Mouse (Mus musculus) layer of hippocampus, adult 8-10 months (tissue): Measurements from ENCODE around the gene Gstt1. TPM values are rescaled to one million over a fixed set of nuclear protein-coding genes. Genes with fewer than 3 reads are reported as not detected.
"Not testable (repeated sequence)": the region's sequence is repeated elsewhere in the genome, so short reads cannot be mapped to it uniquely, and the experiment has no call there.

Experiments used
- DNase-seq, 2 experiments: peaks; one replicate each; pipeline ENCODE4 v3.0.0; 2022; ENCODE audit warnings: low spot score in 2 of 2
- total RNA-seq, 4 experiments: library from RNA; stranded (reverse); gene quantifications; 2 replicates each; pipeline ENCODE4 v1.2.4; 2022

Gstt1 gene
- 10 to 100 TPM; 10.0 to 15.8 (median 12.8) TPM for total RNA-seq

- peak in 1 of 2 experiments; percentile 23 for DNase-seq
Observed at GRCm38 (mm10) chr10:75798176-75798696, at the start of gene Gstt1. TSS of gene Gstt1 (minus strand) at chr10:75798584.

- DNase-seq: no peak
Observed at GRCm38 (mm10) chr10:75845306-75845930, 47.0 kb upstream of the Gstt1 start.

GRCm38 (mm10) chr10:75844800-75845199, 46.4 kb upstream of the Gstt1 start:
- DNase-seq: no peak

GRCm38 (mm10) chr10:75843898-75844297, 45.5 kb upstream of the Gstt1 start:
- DNase-seq: not testable (repeated sequence)

GRCm38 (mm10) chr10:75839092-75839491, 40.7 kb upstream of the Gstt1 start:
- no peak for DNase-seq

- peak; percentile 90 to 91 for DNase-seq
Observed at GRCm38 (mm10) chr10:75837248-75837759, 38.9 kb upstream of the Gstt1 start, which contains the start of gene Gstt2. TSS of gene Gstt2 (minus strand) at chr10:75837424.

GRCm38 (mm10) chr10:75835761-75836531, 37.6 kb upstream of the Gstt1 start:
- DNase-seq: no peak

- DNase-seq: peak; percentile 12 to 40
Observed at GRCm38 (mm10) chr10:75835307-75835706, 36.9 kb upstream of the Gstt1 start.

GRCm38 (mm10) chr10:75834721-75835120, 36.3 kb upstream of the Gstt1 start:
- no peak for DNase-seq

- peak in 1 of 2 experiments; percentile 9 for DNase-seq
Observed at GRCm38 (mm10) chr10:75834250-75834649, 35.9 kb upstream of the Gstt1 start.

- DNase-seq: no peak
Observed at GRCm38 (mm10) chr10:75833456-75834080, 35.2 kb upstream of the Gstt1 start.

- peak in 1 of 2 experiments; percentile 31 for DNase-seq
Observed at GRCm38 (mm10) chr10:75832272-75832895, 34.0 kb upstream of the Gstt1 start.

- DNase-seq: no peak
Observed at GRCm38 (mm10) chr10:75830275-75830670, 31.9 kb upstream of the Gstt1 start.

- DNase-seq: no peak
Observed at GRCm38 (mm10) chr10:75829529-75830274, 31.3 kb upstream of the Gstt1 start.

- DNase-seq: peak; percentile 48 to 62
Observed at GRCm38 (mm10) chr10:75828500-75828931, 30.1 kb upstream of the Gstt1 start.

GRCm38 (mm10) chr10:75827668-75828360, 29.4 kb upstream of the Gstt1 start:
- peak in 1 of 2 experiments; percentile 13 for DNase-seq

- DNase-seq: no peak
Observed at GRCm38 (mm10) chr10:75824530-75824929, 26.1 kb upstream of the Gstt1 start.

- DNase-seq: no peak
Observed at GRCm38 (mm10) chr10:75823782-75824181, 25.4 kb upstream of the Gstt1 start.

GRCm38 (mm10) chr10:75822443-75822842, 24.1 kb upstream of the Gstt1 start, which contains the start of gene Gstt4:
TSS of gene Gstt4 (minus strand) at chr10:75822543.
- no peak for DNase-seq

GRCm38 (mm10) chr10:75819882-75820281, 21.5 kb upstream of the Gstt1 start:
- no peak for DNase-seq
